Mouse (Mus musculus) megakaryocyte-erythroid progenitor cell, adult 5-6 weeks (primary cell): ENCODE measurements around the gene Nxf7. TPM values are rescaled to one million over a fixed set of nuclear protein-coding genes. Genes with fewer than 3 reads are reported as not detected.
A peak's percentile ranks its signal among the peaks of the same experiment; 100 is the strongest.
"Not testable (repeated sequence)": the region's sequence is repeated elsewhere in the genome, so short reads cannot be mapped to it uniquely, and the experiment has no call there.

ENCODE experiments used
- ATAC-seq: replicated peaks from 2 replicates; pipeline ENCODE4 v1.8.0; 2016; ENCODE audit warnings: mild to moderate bottlenecking, inconsistent platforms; ENCODE audit not compliant: severe bottlenecking, poor library complexity, low FRiP score, low TSS enrichment
- total RNA-seq, 2 experiments: library from RNA; stranded (forward) in 1 of 2; stranded (reverse) in 1 of 2; fragments of 200-1000, 215-1000 nt in 1 of 2; fragments of >200 nt in 1 of 2; fragmentation: Nextera tagmentation in 1 of 2; gene quantifications; 2 replicates each; pipeline ENCODE4 v1.2.3; 2014 to 2017

Nxf7 gene
- total RNA-seq (2014; fragmentation: Nextera tagmentation) (not detected in 2 replicates), total RNA-seq (2017) (not detected in 2 replicates)

DNA sequence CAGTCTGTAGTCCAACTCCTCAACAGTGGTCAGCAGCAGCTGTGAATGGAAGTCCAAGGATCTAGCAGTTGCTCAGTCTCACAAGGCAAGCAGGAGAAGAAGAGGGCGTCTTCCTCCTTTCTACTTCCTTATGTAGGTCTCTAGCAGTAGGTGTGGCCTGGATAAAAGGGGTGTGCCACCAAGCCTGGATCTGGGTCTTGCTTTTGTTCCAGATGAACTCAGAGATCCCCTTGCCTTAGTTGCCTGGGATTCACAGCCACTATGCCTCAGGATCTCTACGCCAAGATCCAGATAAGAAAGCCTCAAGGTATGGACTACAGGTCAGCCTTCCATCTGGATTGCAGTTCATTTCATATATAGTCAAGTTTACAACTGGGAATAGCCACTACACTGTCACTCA is at the start of gene Nxf7:
Nxf7 (minus strand) TSS at position 101 of the 400 bp plus-strand sequence.
- ATAC-seq = no peak

DNA sequence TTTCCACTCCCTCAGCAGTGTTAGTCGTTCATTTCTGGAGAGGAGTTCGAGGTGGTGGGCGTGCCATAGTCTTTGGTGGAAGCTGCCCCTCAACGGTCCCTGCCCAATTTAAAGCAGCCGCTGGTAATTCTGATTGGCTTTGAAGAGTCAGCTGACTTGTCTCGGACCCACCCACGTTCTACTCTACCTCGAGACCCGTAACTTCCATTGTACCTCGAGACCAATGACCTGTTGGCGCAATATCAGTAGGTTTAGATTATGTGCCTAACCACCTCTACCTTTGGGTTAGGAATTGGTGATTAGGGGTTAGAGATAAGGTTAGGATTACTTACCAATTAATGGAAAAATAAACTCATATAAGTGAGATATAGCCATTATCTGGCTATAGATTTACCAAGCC is 29.0 kb upstream of the Nxf7 start, which contains the start of gene Prame:
Prame (minus strand) TSS at position 101 of the 400 bp plus-strand sequence.
- ATAC-seq = no peak

DNA sequence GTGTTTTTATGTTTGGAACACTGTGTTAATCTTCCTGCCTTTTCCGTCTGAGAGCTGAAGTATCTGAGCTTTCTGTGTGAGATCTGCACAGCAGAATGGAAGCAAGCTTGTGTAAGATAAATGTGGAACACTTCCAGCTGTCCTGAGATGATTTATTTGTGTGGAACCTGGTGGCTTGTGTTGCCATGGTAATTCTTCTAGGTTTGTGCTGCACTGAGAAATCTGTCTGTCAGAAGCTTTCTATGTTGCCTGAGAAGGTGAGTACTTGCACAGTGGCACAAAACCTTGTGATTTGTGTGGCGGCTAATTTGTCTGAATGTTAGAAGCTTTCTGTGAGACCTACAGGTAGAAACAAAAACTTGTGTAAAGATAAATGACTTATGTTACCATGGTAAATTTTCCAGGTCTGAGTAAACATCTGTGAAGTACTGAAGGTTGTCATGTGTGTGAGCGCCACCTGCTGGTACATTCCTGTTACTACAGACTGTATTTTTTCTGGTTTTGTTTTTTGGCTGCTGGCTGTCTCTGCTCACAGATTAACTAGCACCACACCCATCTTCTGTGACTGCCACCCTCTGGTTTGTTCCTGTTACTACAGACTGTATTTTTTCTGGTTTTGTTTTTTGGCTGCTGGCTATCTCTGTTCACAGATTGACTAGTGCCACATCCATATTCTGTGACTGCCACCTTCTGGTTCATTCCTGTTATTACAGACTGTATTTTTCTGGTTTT is 2.9 kb upstream of the Nxf7 start:
- ATAC-seq = peak; percentile 98

DNA sequence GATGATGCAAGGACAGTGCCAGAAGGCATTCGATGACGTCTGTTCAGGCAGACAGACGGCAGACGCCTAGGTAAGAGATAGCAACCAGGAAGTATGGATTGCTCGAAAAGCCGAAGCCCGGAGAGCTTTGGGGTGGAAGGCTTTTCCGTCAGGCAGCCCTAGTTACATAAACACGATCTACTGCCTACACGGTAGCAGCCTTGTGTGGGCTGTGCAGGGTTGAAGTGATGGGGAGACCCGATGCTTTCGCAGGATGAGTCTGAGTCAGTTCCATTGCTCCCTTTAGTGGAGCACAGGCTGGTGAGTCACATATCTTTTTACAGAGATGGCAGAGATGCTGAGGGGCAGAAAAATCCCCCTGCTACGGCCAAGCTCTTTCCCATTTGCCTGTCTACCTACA is 481 bp downstream of the Nxf7 start:
- no peak for ATAC-seq

DNA sequence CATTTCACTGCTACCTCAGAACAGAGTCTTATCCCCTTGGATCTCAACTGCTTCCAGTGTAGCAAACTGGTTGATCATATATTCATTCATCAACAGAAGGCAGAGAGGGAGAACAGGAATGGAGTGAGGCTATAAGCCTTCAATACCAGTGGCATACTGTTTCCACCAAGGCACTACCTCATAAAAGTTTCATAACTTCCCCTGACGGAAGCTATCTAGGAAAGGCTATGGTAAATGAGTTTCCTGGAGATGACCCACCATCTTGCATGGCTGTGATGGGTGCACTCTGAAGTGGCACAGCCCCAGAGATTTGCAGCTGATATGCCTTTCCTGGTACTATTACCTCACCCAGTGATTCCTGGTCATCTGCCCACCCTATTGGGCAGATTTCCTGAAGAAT is 22.2 kb downstream of the Nxf7 start:
- ATAC-seq = no peak

DNA sequence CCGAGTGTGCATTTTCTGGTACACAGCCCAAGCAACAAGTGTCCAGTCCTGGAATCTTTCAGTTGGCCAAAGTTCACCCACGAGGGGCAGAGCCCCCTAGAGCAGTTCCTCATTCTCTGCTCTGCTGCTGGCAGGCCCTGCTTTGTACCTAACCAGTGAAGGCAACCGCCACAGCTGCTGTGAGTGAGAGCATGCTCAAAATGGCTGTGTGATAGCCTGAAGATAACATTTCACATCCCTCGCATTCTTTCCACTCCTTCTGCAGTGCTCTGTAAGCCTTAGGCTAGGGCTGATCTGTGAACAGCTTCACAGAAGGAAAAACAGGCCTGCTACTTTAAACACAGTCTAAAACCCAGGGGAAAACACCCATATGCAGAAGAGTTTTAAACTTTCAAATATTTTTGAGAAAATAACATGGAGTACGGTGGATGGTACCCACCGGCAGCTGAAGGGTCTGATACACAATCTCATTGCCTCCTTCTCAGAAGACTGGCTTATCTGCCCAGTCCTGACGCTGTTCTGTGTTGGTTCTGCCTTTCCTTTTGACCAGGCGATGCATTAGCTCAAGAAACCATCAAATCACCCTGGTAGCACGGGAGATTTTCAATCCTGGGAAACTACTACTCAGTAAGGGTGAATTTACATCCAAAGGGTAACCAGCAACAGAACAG is 23.5 kb downstream of the Nxf7 start:
- peak; percentile 60 for ATAC-seq

DNA sequence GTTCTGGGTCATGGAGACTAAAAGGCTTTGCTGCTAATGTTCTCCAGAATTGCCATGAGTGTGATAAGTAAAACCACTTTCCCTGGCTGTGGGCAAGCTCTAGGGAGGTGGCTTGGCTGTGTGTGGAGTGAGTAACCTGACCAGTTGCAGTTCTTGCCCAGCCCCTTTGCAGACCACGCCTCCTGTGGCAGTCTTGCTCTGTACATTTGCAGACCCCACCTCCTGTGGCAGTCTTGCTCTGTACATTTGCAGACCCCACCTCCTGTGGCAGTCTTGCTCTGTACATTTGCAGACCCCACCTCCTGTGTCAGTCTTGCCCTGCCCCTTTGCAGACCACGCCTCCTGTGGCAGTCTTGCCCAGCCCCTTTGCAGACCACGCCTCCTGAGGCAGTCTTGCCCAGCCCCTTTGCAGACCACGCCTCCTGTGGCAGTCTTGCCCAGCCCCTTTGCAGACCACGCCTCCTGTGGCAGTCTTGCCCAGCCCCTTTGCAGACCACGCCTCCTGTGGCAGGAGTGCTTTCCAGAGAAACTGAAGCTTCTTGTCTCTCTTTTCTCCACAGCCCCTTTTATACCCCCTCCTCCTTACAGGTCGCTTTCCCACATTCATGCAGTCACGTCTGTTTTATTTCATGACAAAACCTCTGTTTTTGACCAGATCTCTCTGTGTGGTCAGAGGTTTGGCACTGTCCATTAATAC is 24.2 kb downstream of the Nxf7 start:
- ATAC-seq = peak; percentile 83

DNA sequence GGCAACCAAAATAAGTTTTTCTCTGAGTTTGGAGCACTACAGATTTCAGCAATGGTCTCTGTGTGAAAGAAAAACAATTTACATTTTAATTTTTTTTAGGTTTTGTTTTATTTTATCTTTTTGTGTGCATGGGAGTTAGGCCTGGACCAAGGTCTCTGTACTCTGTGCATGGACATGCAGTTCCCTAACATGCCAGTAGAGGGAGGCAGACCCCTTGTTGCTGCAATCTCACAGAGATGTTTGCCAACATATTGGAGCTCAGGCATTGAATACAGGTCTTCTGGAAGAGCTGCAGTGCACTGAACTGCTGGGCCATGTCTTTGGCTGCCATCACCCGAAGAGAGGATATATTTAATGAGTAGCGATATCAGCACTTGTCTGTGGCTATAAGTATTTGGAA is 29.1 kb downstream of the Nxf7 start:
- peak; percentile 90 for ATAC-seq

DNA sequence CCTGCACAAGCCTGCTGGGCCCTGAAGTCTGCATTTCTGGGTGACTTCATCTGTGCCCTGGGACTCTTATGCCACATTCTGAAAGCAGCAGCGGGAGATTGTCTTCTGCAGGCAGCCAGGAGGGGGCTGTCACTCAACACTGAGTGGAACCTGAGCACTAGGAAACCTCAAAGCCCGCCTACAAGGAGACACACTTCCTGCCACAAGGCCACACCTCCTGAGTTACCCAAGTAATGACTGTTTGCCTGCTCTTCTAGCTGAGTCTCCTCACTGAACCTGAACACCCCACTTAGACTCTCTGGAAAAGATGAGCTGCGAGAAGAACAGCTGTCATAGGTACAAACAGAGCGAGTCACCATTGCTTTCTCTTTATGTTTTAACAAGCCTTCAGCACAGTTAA is 33.6 kb downstream of the Nxf7 start:
- 0 out of 2 replicates have a peak, but pooled peaks have one; percentile 67 for ATAC-seq

DNA sequence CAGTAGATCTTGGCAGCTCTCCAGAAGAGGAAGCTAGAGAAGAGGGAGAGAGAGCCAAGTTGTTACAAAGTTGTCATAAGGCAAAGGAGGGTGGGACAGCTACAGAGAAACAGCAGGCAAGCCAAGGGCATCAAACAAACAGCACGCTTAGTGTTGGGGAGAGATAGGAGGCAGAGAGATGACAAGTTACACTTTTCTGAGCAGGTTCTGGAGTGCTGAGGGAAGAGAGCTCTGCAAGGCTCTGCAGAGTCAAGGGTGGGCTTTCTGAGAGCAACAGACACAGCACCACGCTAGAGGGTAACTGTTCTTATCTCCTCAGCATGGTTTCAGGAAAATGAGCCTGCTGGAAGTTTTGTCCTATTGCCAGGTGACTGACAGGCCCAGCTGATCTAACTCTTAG is 35.7 kb downstream of the Nxf7 start:
- ATAC-seq = no peak

DNA sequence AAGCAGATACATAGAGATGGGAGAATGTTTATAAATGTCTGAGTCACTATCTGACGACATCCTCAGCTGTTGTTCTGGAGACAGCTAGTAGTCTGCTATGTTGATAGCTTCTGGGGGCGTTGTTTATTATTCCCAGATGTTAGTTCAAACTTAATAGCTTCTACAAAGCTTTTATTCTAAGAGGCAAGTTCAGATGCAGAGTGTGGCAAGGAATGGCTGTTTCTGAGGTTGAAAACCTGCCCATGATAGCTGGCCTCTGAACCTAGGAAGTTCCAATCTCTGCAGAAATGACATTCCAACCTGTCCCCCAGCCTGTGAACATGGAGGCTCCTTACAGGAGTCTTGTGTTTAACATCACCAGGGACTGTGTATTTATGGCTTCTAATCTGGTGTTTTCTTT is 36.9 kb downstream of the Nxf7 start:
- not testable (repeated sequence) for ATAC-seq

DNA sequence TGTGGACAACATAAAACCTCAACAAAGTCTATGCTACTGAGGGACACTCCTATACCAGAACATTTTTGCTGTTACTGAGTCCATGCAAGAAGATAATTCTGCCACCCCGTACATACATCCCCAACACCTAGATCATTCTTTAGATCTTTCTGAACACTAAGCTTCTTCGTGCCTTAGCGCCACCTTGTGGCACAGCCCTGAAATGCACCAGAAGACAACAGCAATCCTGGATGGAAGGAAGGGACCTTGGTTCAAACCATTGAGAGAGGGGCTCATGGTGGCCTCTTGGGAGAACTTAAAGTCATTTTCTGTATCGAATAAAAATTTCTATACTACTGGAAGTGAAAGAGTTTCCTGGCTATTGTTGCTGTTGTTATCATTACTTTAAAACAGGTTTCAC is 37.6 kb downstream of the Nxf7 start:
- not testable (repeated sequence) for ATAC-seq

DNA sequence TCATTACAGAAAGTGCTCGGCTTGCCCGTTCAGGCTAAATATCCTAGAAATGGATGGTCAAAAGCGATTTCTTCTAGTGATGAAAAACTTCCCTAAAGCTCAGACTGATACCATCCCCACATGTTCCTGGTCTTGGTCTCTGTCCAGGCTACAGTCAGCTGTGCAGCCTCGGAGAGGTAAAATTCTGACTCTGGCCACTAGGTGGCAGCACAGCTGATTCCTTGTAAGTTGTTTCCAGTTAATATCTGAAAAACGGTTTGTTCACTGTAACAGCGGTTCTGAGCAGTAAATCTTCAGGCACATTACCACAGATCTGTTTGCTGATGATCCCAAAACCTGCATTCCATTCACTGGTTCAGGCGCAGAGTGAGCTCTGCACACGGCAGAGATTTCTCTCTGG is 38.9 kb downstream of the Nxf7 start:
- not testable (repeated sequence) for ATAC-seq

Other genes starting within 250 kb of the Nxf7 start
- gene Gm5128, start 225.5 kb downstream of the Nxf7 start, total RNA-seq (2014; fragmentation: Nextera tagmentation) = not detected in 2 replicates
- not detected in 2 replicates for gene Gm5128, start 225.5 kb downstream of the Nxf7 start, total RNA-seq (2017)
- not detected in 2 replicates for gene Gm7903, start 164.9 kb downstream of the Nxf7 start, total RNA-seq (2014; fragmentation: Nextera tagmentation)
- gene Gm7903, start 164.9 kb downstream of the Nxf7 start, total RNA-seq (2017) = 0.11 TPM in 1 of 2 replicates, not detected in the other
- gene AV320801, start 104.2 kb downstream of the Nxf7 start, total RNA-seq (2014; fragmentation: Nextera tagmentation) = not detected in 2 replicates
- gene AV320801, start 104.2 kb downstream of the Nxf7 start, total RNA-seq (2017) = not detected in 2 replicates
- not detected in 2 replicates for gene Prame, start 28.9 kb upstream of the Nxf7 start, total RNA-seq (2014; fragmentation: Nextera tagmentation)
- not detected in 2 replicates for gene Prame, start 28.9 kb upstream of the Nxf7 start, total RNA-seq (2017)
- not detected in 2 replicates for gene Tcp11x2, start 95.0 kb upstream of the Nxf7 start, total RNA-seq (2014; fragmentation: Nextera tagmentation)
- not detected in 2 replicates for gene Tcp11x2, start 95.0 kb upstream of the Nxf7 start, total RNA-seq (2017)
- not detected in 2 replicates for gene Tmsb15a, start 126.5 kb upstream of the Nxf7 start, total RNA-seq (2014; fragmentation: Nextera tagmentation)
- gene Tmsb15a, start 126.5 kb upstream of the Nxf7 start, total RNA-seq (2017) = not detected in 2 replicates
- gene Armcx5, start 144.0 kb upstream of the Nxf7 start, total RNA-seq (2014; fragmentation: Nextera tagmentation) = 6.1 and 6.7 TPM in 2 replicates
- gene Armcx5, start 144.0 kb upstream of the Nxf7 start, total RNA-seq (2017) = 2.0 and 4.6 TPM in 2 replicates
- gene Gprasp1, start 144.0 kb upstream of the Nxf7 start, total RNA-seq (2014; fragmentation: Nextera tagmentation) = 12.3 and 17.8 TPM in 2 replicates
- 18.0 and 34.3 TPM in 2 replicates for gene Gprasp1, start 144.0 kb upstream of the Nxf7 start, total RNA-seq (2017)
- gene Bhlhb9, start 198.8 kb upstream of the Nxf7 start, total RNA-seq (2014; fragmentation: Nextera tagmentation) = 15.2 and 26.2 TPM in 2 replicates
- 26.1 and 32.1 TPM in 2 replicates for gene Bhlhb9, start 198.8 kb upstream of the Nxf7 start, total RNA-seq (2017)
- gene Gprasp2, start 240.3 kb upstream of the Nxf7 start, total RNA-seq (2014; fragmentation: Nextera tagmentation) = 0.52 and 1.5 TPM in 2 replicates
- 0.80 and 6.5 TPM in 2 replicates for gene Gprasp2, start 240.3 kb upstream of the Nxf7 start, total RNA-seq (2017)